Mouse (Mus musculus) cerebellum, adult 2 months (tissue): ENCODE data around the gene Ercc1. TPM values are rescaled to one million over a fixed set of nuclear protein-coding genes. Genes with fewer than 3 reads are reported as not detected.
A peak's percentile ranks its signal among the peaks of the same experiment; 100 is the strongest.

Source experiments
- DNase-seq, 2 experiments: peaks; one replicate each; pipeline ENCODE4 v3.0.0; 2021
- H3K27ac ChIP-seq: fragments of 200-500 bp; 2 replicates; pipeline ENCODE4 v1.5.1; 2012; ENCODE audit warnings: low read length, control low read depth, inconsistent platforms; ENCODE audit not compliant: insufficient read depth
- H3K27me3 ChIP-seq: fragments of 200-500 bp; 2 replicates; pipeline ENCODE4 v1.6.1; 2012; ENCODE audit warnings: inconsistent platforms, mild to moderate bottlenecking, low read length, moderate library complexity; ENCODE audit not compliant: control insufficient read depth, insufficient read depth
- H3K4me1 ChIP-seq: fragments of 200-500 bp; 2 replicates; pipeline ENCODE4 v1.6.1; 2011; ENCODE audit warnings: low read length; ENCODE audit not compliant: control insufficient read depth, insufficient read depth
- H3K4me3 ChIP-seq: fragments of 200-500 bp; replicated peaks from 2 replicates; pipeline ENCODE3; 2011; ENCODE audit warnings: mild to moderate bottlenecking, low read depth, low read length, control low read depth; ENCODE audit not compliant: insufficient read depth
- CTCF ChIP-seq: fragments of 200-500 bp; IDR thresholded peaks from 2 replicates; pipeline ENCODE4 v1.5.1; 2011; ENCODE audit warnings: low read depth, mild to moderate bottlenecking, control low read depth, low read length, moderate library complexity, borderline replicate concordance; ENCODE audit not compliant: insufficient read depth
- POLR2A ChIP-seq: fragments of 200-500 bp; IDR thresholded peaks from 2 replicates; pipeline ENCODE4 v1.6.1; 2011; ENCODE audit warnings: low read length, control low read depth, borderline replicate concordance; ENCODE audit not compliant: insufficient read depth
- WGBS: fragments of 180-500 bp; shearing (Covaris S2); methylation state at CpG from one replicate; pipeline ENCODE4 v1.1.7; 2018; 5-methylcytosine and 5-hydroxymethylcytosine counted together
- polyA plus RNA-seq: library from polyadenylated mRNA; depleted of rRNA; stranded (reverse); fragments of >200 nt; gene quantifications from 2 replicates; pipeline ENCODE4 v1.2.3, GENCODE M21; 2012

Ercc1 gene
- polyA plus RNA-seq, 1 experiment: 52.2 TPM

DNA sequence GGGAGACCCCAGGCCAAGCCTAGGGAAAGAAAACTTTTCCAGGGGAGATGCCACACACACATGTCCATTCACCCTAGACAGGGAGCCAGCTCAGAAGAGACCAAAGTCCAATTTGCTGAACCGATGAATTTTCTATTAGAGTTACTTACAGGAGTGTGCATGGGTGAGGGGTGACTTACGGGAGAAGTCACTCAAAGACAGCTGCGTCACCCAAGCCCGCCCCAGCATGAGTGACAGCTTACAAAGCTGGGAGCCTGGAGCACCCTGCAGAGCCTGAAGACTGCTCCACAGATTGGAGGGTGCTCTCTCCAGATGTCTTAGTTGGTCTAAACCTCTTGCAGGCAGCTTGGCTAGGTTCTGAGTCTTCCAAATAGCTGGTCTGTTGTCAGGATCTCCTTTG lies 32.6 kb upstream of the Ercc1 start:
- no peak for DNase-seq
- TF ChIP-seq POLR2A: no peak
- TF ChIP-seq CTCF: no peak
- no peak overlapping the region for H3K27ac ChIP-seq

DNA sequence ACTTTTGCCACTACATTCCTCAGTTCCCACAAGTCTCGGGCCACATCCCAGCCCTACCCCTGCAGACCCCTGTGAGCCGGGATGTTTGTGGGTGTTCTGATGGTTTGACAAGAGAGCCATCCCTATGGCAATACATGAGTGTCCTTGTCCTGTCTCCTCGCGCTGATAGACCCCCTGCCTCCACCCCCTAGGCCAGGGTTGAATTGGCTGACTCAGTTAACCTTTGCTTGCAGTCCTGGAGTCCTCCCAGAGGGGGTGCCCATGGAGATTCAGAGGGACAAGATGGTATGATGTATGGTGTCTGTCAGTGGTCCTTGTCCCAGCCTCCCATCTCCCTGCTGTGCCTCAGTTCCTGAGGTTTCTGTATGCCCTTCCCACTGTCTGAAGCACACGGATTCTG lies 30.5 kb upstream of the Ercc1 start:
- no peak for DNase-seq
- 38% methylated on average over 5 of the region's 5 CpGs for WGBS
- TF ChIP-seq CTCF: no peak
- TF ChIP-seq POLR2A: no peak

More for the DNA sequence above, 32.6 kb upstream of the Ercc1 start:
- peaks cover 3% of the 10 kb centered on the region; the same call in 1 of the 2 replicates for H3K4me1 ChIP-seq
- H3K4me3 ChIP-seq: no peak overlapping the region
- H3K27me3 ChIP-seq: no peaks in the 10 kb centered on the region
- 34% methylated on average over 4 of the region's 4 CpGs for WGBS

DNA sequence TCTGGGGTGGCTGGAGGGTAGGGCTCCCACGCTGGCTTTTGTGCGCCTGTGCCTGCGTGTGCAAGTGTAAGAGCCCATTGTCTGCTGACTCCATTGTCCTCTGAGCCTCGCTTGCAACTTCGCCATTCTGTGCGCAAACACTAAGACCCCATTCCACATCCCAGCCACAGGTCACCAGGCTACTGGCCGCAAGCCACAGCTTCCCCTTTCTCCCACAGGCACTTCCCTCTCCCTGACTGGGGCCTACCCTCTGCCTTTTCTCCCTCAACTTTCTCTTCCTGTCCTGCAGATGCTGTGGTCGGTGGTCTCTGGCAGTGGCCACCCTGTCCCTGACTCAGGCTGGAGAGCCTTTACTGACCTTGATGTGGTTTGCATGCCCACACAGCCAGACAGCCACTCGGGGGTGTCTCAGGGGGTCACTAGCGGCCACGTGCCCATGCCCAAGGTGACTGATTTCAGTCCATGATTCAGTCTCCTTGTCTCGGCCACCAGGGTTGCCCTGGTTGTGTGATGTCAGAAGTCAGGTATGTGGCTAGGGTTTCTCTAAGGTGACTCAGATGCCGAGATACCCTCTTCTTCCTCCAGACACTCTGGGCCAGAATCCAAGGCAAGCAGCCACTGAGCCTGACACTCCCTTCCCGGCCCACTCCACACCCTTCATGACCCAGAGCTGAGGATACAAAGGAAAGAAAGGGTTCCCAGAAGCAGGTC lies 28.0 kb upstream of the Ercc1 start:
- Histone ChIP-seq H3K27me3 (no peaks in the 10 kb centered on the region), H3K4me3 (no peak overlapping the region), H3K4me1 (no peaks in the 10 kb centered on the region), H3K27ac (no peak overlapping the region)
- DNase-seq: no peak
- TF ChIP-seq CTCF (no peak), POLR2A (no peak)
- WGBS: 38% methylated on average over 14 of the region's 14 CpGs

More for the DNA sequence above, 30.5 kb upstream of the Ercc1 start:
- Histone ChIP-seq H3K4me1 (no peaks in the 10 kb centered on the region), H3K27ac (no peak overlapping the region), H3K4me3 (no peak overlapping the region), H3K27me3 (no peaks in the 10 kb centered on the region)

DNA sequence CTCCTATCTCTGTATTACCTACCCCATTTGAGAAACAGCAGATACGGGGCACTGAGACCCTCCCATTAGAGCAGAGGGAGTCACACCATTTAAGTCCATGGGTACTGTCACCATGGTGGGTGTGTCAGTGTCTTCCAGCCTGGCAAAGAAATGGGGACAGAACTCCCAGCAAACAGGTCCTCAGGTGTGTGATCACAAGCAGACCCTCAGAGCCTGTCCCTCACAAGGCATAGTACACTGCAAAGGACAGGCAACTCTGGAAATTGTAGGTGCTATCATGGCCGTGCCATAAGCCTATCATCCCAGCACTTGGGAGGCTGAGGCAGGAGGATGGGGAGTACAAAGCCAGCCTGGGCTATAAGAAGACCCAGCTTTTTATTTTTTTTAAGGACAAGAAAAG lies 26.4 kb upstream of the Ercc1 start:
- Histone ChIP-seq H3K27ac (no peak overlapping the region), H3K4me3 (no peak overlapping the region), H3K27me3 (no peaks in the 10 kb centered on the region), H3K4me1 (no peaks in the 10 kb centered on the region)
- 69% methylated on average over 2 of the region's 2 CpGs for WGBS
- no peak for TF ChIP-seq POLR2A
- TF ChIP-seq CTCF: no peak
- DNase-seq: no peak

DNA sequence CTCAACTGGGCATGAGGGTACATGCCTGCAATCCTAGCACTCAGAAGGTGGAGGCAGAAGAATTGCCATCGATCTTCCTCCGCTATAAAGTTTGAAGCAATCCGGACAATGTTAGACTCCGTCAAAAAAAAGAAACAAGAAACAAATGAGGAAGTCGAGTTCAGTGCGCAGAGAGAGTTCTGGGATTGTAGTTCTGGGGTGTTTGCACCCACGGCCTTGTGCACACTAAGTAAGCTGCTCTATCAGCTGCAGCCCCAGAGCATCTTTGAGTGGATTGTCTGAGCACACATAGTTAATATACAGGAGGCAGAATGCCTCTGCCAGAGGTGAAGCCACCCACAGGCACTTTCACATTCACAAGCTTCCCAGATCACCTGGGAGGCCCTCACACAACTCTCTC lies 25.9 kb upstream of the Ercc1 start:
- no peak for TF ChIP-seq POLR2A
- no peak for TF ChIP-seq CTCF
- no peaks in the 10 kb centered on the region for H3K27me3 ChIP-seq
- DNase-seq: no peak
- 82% methylated on average over 7 of the region's 7 CpGs for WGBS
- no peak overlapping the region for H3K27ac ChIP-seq
- no peak overlapping the region for H3K4me3 ChIP-seq
- no peaks in the 10 kb centered on the region for H3K4me1 ChIP-seq

- Histone ChIP-seq H3K27me3 (no peaks in the 10 kb centered on the region), H3K27ac (no peak overlapping the region), H3K4me1 (no peaks in the 10 kb centered on the region), H3K4me3 (peak overlapping the region; percentile 56)
- WGBS: 11% methylated on average over 9 of the region's 9 CpGs
- TF ChIP-seq POLR2A: no peak
- no peak for TF ChIP-seq CTCF
- peak in 1 of 2 experiments; percentile 43 for DNase-seq
These were observed 25.1 kb upstream of the Ercc1 start for GRCm38 (mm10) chr7:19319458-19319857.

- no peak overlapping the region for H3K27ac ChIP-seq
- WGBS: under 1% methylated on average over 41 of the region's 41 CpGs
- H3K4me3 ChIP-seq: peak overlapping the region; percentile 56
- no peaks in the 10 kb centered on the region for H3K4me1 ChIP-seq
- TF ChIP-seq CTCF: no peak
- no peak for TF ChIP-seq POLR2A
- peak; percentile 93 to 95 for DNase-seq
- H3K27me3 ChIP-seq: no peaks in the 10 kb centered on the region
These were observed 24.7 kb upstream of the Ercc1 start for GRCm38 (mm10) chr7:19319906-19320305.

- TF ChIP-seq POLR2A: no peak
- Histone ChIP-seq H3K4me1 (no peaks in the 10 kb centered on the region), H3K27me3 (no peaks in the 10 kb centered on the region), H3K4me3 (no peak overlapping the region), H3K27ac (no peak overlapping the region)
- whole genome bisulfite sequencing: 31% methylated on average over 7 of the region's 7 CpGs
- DNase-seq: no peak
These were observed 23.9 kb upstream of the Ercc1 start for GRCm38 (mm10) chr7:19320637-19321036.

GRCm38 (mm10) chr7:19321464-19321863 lies 23.1 kb upstream of the Ercc1 start:
- H3K4me3 ChIP-seq: no peak overlapping the region
- WGBS: 51% methylated on average over 5 of the region's 5 CpGs
- no peak overlapping the region for H3K27ac ChIP-seq
- no peaks in the 10 kb centered on the region for H3K4me1 ChIP-seq
- no peaks in the 10 kb centered on the region for H3K27me3 ChIP-seq
- no peak for DNase-seq
- no peak for TF ChIP-seq POLR2A
- no peak for TF ChIP-seq CTCF
